Comparison of ENCODE assay signal across 30 mouse cellular contexts in the genomic region with DNA sequence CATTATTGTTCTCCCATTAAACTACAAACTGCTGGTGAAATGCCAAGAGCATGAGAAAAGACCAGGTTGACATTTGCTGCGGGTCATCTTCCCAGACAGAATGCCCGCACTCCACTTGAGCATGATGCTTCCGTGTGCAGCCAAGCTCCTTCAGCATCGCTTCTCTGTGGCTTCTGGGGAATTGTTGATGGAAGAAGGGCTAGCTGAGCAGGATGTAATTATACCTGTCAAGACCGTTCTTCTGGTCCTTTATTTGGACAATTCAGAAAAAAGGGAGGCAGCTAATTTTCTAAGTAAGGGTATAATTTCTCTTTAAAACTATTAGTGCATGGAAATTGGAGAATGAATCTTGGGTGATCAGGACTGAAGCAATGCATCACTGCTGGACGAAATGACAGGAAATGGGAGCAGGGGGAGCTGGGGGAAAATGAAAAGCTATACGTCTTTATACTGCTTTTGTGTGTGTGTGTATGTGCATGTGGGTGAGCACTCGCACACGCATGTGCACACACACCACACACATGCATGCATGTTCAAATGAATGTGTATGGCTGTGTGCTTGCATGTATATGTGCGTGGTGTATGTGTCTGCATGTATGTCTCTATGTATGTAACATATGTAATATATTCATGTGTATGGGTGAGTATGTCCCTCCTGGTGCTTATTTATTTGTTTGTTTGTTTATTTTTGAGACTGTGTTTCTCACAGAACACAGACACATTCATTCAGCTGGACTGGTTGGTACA.
DNase-seq lines count a peak whose midpoint lies in the region; ATAC-seq lines count a peak whose summit lies in the region.
"Had no signal": no experiment of that assay in that cellular context is flagged by ENCODE, and none has a peak within 500 bp of the region (broad histone marks: within the 10 kb centered on the region; RNA-seq: fewer than 3 reads in every experiment).

No protein-coding gene starts in this region.

- no peak overlapping the region for H3K27ac ChIP-seq in forebrain, embryonic 14.5 days (ENCODE audit: low read depth, low read length)
- H3K27ac ChIP-seq in forebrain, embryonic 10.5 days, result no peak overlapping the region
- peak overlapping the region; percentile 67 for H3K27ac ChIP-seq in hindbrain, embryonic 13.5 days
- H3K27ac ChIP-seq in hindbrain, embryonic 11.5 days (ENCODE audit: low read depth, low read length), result no peak overlapping the region
- H3K27ac ChIP-seq in neural tube, embryonic 13.5 days (replicated peaks), result peak overlapping the region; percentile 42; the same call in 1 of the 2 replicates
- H3K27ac ChIP-seq: embryonic facial prominence, embryonic 10.5 days; embryonic facial prominence, embryonic 13.5 days; gastrocnemius, adult 2 months; heart, embryonic 15.5 days; hindbrain, embryonic 15.5 days had no signal

- no peak overlapping the region for H3K9ac ChIP-seq in forebrain, embryonic 14.5 days (ENCODE audit: low read length)
- no peak overlapping the region for H3K9ac ChIP-seq in hindbrain, embryonic 13.5 days
- no peak overlapping the region for H3K9ac ChIP-seq in hindbrain, embryonic 11.5 days (ENCODE audit: low read depth, low read length)
- no peak overlapping the region for H3K9ac ChIP-seq in neural tube, embryonic 13.5 days
- H3K9ac ChIP-seq: embryonic facial prominence, embryonic 13.5 days; heart, embryonic 12.5 days; heart, embryonic 15.5 days; hindbrain, embryonic 15.5 days had no signal

- H3K4me3 ChIP-seq in forebrain, embryonic 14.5 days (ENCODE audit: low read depth, low read length), result no peak overlapping the region
- no peak overlapping the region for H3K4me3 ChIP-seq in forebrain, embryonic 10.5 days
- H3K4me3 ChIP-seq in hindbrain, embryonic 13.5 days, result no peak overlapping the region
- no peak overlapping the region for H3K4me3 ChIP-seq in hindbrain, embryonic 11.5 days (ENCODE audit: low read depth, low read length)
- no peak overlapping the region for H3K4me3 ChIP-seq in neural tube, embryonic 13.5 days
- H3K4me3 ChIP-seq: embryonic facial prominence, embryonic 10.5 days; embryonic facial prominence, embryonic 13.5 days; erythroblast, embryonic 14.5 days; gastrocnemius, adult 2 months; heart, embryonic 12.5 days; heart, embryonic 15.5 days; hindbrain, embryonic 15.5 days had no signal

- H3K36me3 ChIP-seq in forebrain, embryonic 14.5 days (ENCODE audit: control insufficient read depth, insufficient read depth, low read length), result no peaks in the 10 kb centered on the region
- no peaks in the 10 kb centered on the region for H3K36me3 ChIP-seq in forebrain, embryonic 10.5 days (replicated peaks)
- no peaks in the 10 kb centered on the region for H3K36me3 ChIP-seq in hindbrain, embryonic 13.5 days
- H3K36me3 ChIP-seq in hindbrain, embryonic 11.5 days (ENCODE audit: control insufficient read depth, insufficient read depth, low read length), result no peaks in the 10 kb centered on the region
- H3K36me3 ChIP-seq in neural tube, embryonic 13.5 days, result no peaks in the 10 kb centered on the region
- H3K36me3 ChIP-seq: embryonic facial prominence, embryonic 10.5 days; embryonic facial prominence, embryonic 13.5 days; heart, embryonic 12.5 days; heart, embryonic 15.5 days; hindbrain, embryonic 15.5 days had no signal

- H3K4me1 ChIP-seq in forebrain, embryonic 14.5 days (ENCODE audit: control insufficient read depth, insufficient read depth, low read length), result peaks cover 2% of the 10 kb centered on the region; the same call in 1 of the 2 replicates
- no peaks in the 10 kb centered on the region for H3K4me1 ChIP-seq in forebrain, embryonic 10.5 days
- peaks cover 7% of the 10 kb centered on the region for H3K4me1 ChIP-seq in hindbrain, embryonic 13.5 days (replicated peaks)
- H3K4me1 ChIP-seq in hindbrain, embryonic 11.5 days (replicated peaks; ENCODE audit: control insufficient read depth, insufficient read depth, low read length), result no peaks in the 10 kb centered on the region
- H3K4me1 ChIP-seq in neural tube, embryonic 13.5 days (replicated peaks), result peaks cover 10% of the 10 kb centered on the region; the same call in 1 of the 2 replicates
- H3K4me1 ChIP-seq: embryonic facial prominence, embryonic 10.5 days; heart, embryonic 12.5 days; heart, embryonic 15.5 days had no signal

- no peaks in the 10 kb centered on the region for H3K27me3 ChIP-seq in forebrain, embryonic 14.5 days (replicated peaks; ENCODE audit: control insufficient read depth, insufficient read depth, low read length)
- no peaks in the 10 kb centered on the region for H3K27me3 ChIP-seq in forebrain, embryonic 10.5 days (ENCODE audit: poor library complexity, severe bottlenecking)
- H3K27me3 ChIP-seq in hindbrain, embryonic 13.5 days, result no peaks in the 10 kb centered on the region
- H3K27me3 ChIP-seq in hindbrain, embryonic 11.5 days (ENCODE audit: control insufficient read depth, insufficient read depth, low read length), result no peaks in the 10 kb centered on the region
- no peaks in the 10 kb centered on the region for H3K27me3 ChIP-seq in neural tube, embryonic 13.5 days
- H3K27me3 ChIP-seq: embryonic facial prominence, embryonic 13.5 days; heart, embryonic 12.5 days; heart, embryonic 15.5 days; hindbrain, embryonic 15.5 days had no signal

- ATAC-seq in forebrain, embryonic 14.5 days, result no peak; the same call in 1 of the 2 replicates
- ATAC-seq in hindbrain, embryonic 13.5 days (ENCODE audit: low FRiP score), result no peak
- no peak for ATAC-seq in hindbrain, embryonic 11.5 days (ENCODE audit: low FRiP score)
- no peak for ATAC-seq in neural tube, embryonic 13.5 days (ENCODE audit: low read depth)
- ATAC-seq: CD4-positive, CD25-positive, alpha-beta regulatory T cell, adult 4 months; inflammation-experienced regulatory T-cells, adult 6 months; intestine, embryonic 16.5 days had no signal

- peak; percentile 27 for DNase-seq in forebrain, embryonic 14.5 days (ENCODE audit: low spot score)
- no peak for DNase-seq in forebrain, embryonic 10.5 days (ENCODE audit: extremely low spot score, low spot score)
- no peak for DNase-seq in hindbrain, embryonic 11.5 days (ENCODE audit: low spot score)
- DNase-seq in neural tube, embryonic 10.5 days (ENCODE audit: extremely low spot score, low spot score), result no peak
- no peak for DNase-seq in gastrocnemius, postnatal 10 days
- DNase-seq: adrenal gland, adult 2 months; adrenal gland, postnatal 14 days; cerebellum, adult 11-12 months; cerebellum, adult 8-10 months; cerebellum, postnatal 10 days; cerebellum, postnatal 36 days; embryo, embryonic 11 days; gastrocnemius, adult 2 months; gastrocnemius, postnatal 25 days; heart, adult 18-20 months; heart, postnatal 10 days; heart, postnatal 36 days; kidney, adult 18-20 months; kidney, adult 9 months had no signal

- H3K9me3 ChIP-seq in forebrain, embryonic 14.5 days (replicated peaks; ENCODE audit: control insufficient read depth, low read length), result no peaks in the 10 kb centered on the region
- H3K9me3 ChIP-seq in forebrain, embryonic 10.5 days, result no peaks in the 10 kb centered on the region
- H3K9me3 ChIP-seq in hindbrain, embryonic 13.5 days, result no peaks in the 10 kb centered on the region
- H3K9me3 ChIP-seq in hindbrain, embryonic 11.5 days (ENCODE audit: control insufficient read depth, low read length), result no peaks in the 10 kb centered on the region
- no peaks in the 10 kb centered on the region for H3K9me3 ChIP-seq in neural tube, embryonic 13.5 days
- H3K9me3 ChIP-seq: embryonic facial prominence, embryonic 10.5 days; embryonic facial prominence, embryonic 13.5 days; heart, embryonic 15.5 days; hindbrain, embryonic 15.5 days had no signal

- WGBS in forebrain, embryonic 14.5 days, result 75% methylated on average over 10 of the region's 10 CpGs
- WGBS in forebrain, embryonic 10.5 days, result 90% methylated on average over 10 of the region's 10 CpGs
- WGBS in hindbrain, embryonic 13.5 days, result 76% methylated on average over 10 of the region's 10 CpGs
- WGBS in hindbrain, embryonic 11.5 days, result 80% methylated on average over 10 of the region's 10 CpGs
- 78% methylated on average over 10 of the region's 10 CpGs for WGBS in neural tube, embryonic 13.5 days

- no peak overlapping the region for H3K4me2 ChIP-seq in forebrain, embryonic 14.5 days (ENCODE audit: low read length)
- no peak overlapping the region for H3K4me2 ChIP-seq in hindbrain, embryonic 13.5 days
- no peak overlapping the region for H3K4me2 ChIP-seq in hindbrain, embryonic 11.5 days (replicated peaks; ENCODE audit: low read depth, low read length)
- H3K4me2 ChIP-seq in neural tube, embryonic 13.5 days, result no peak overlapping the region
- H3K4me2 ChIP-seq: embryonic facial prominence, embryonic 13.5 days; heart, embryonic 12.5 days; heart, embryonic 15.5 days; hindbrain, embryonic 15.5 days had no signal

Comparison
In these comparisons a context has a peak if more than half of its experiments do, and no peak if none do; other contexts are left out.
1. H3K27ac ChIP-seq: peak in hindbrain, embryonic 13.5 days (single experiment) and neural tube, embryonic 13.5 days (single experiment); none in forebrain, embryonic 14.5 days (single experiment), forebrain, embryonic 10.5 days (single experiment) and hindbrain, embryonic 11.5 days (single experiment).